Mouse (Mus musculus): ENCODE data around the gene Pde4a. TPM values are rescaled to one million over a fixed set of nuclear protein-coding genes. Genes with fewer than 3 reads are reported as not detected.
"Not testable (repeated sequence)": the region's sequence is repeated elsewhere in the genome, so short reads cannot be mapped to it uniquely, and the experiment has no call there.

Pde4a gene
- polyA plus RNA-seq, 1 experiment from 2014 or later: 1.9 TPM

DNA sequence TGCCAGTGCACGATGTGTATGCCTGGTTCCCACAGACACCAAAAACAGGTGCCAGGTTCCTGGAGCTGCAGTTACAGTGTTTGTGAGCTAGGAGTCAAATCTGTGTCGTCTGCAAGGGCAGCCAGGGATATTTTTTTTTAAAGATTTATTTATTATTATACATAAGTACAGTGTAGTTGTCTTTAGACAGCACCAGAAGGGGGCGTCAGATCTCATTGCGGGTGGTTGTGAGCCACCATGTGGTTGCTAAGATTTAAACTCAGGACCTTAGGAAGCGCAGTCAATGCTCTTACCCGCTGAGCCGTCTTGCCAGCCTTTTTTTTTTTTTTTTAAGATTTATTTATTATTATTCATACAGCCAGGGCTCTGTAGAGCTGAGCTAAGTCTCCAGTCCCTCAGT lies 24.4 kb downstream of the Pde4a start:
- H3K9ac ChIP-seq (ENCODE audit: low read depth, low read length): no peak overlapping the region
- H3K27me3 ChIP-seq (ENCODE audit: control insufficient read depth, insufficient read depth, low read depth, low read length): no peaks in the 10 kb centered on the region
- WGBS (ENCODE audit: insufficient replicate concordance): 46% methylated on average over 7 of the region's 7 CpGs
- H3K4me1 ChIP-seq (ENCODE audit: control insufficient read depth, low read depth, low read length): peaks cover 1% of the 10 kb centered on the region
- H3K9me3 ChIP-seq (replicated peaks; ENCODE audit: control insufficient read depth, low read length): no peaks in the 10 kb centered on the region
- H3K36me3 ChIP-seq (ENCODE audit: control insufficient read depth, insufficient read depth): no peaks in the 10 kb centered on the region
- ATAC-seq (ENCODE audit: low read depth): no peak
- no peak overlapping the region for H3K4me3 ChIP-seq (ENCODE audit: low read depth, low read length)
- H3K4me2 ChIP-seq (ENCODE audit: low read depth, low read length): no peak overlapping the region
- no peak overlapping the region for H3K27ac ChIP-seq (ENCODE audit: low read length)

DNA sequence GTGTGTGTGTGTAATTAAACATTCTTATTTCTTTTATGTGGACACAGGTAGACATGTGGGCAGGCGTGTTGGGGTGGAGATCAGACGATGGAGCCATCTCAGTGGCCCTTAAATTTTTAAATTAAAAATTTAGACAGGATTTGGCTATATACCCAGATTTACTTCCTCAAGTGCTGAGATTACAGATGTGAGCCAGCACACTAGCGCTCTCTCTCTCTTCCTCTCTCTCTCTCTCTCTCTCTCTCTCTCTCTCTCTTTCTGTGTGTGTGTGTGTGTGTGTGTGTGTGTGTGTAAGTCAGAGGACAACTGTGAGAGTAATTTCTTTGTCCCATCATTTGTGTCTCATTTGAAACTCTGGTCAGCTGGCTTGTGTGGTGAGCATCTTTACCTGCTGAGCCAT lies 25.2 kb downstream of the Pde4a start:
- Histone ChIP-seq H3K4me2 (ENCODE audit: low read depth, low read length) (no peak overlapping the region), H3K9me3 (replicated peaks; ENCODE audit: control insufficient read depth, low read length) (no peaks in the 10 kb centered on the region)

DNA sequence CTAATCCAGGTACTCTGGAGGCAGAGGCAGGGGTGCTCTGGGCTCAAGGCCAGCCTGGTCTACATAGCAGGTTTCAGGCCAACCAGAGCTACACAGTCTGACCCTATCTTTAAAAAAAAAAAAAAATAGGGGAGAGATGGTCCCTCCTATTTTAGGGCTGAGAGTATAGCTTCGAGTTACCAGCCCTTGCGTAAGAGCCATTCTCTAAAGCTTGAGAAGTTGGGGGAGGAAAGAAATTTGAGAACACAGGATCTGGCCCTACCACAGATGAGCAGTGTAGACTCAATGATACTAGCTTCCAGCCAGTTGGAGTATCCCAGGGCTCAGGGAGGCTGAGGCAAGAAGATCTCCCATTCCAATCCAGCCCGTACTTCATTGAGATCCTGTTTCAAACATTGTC lies 28.3 kb downstream of the Pde4a start:
- H3K9ac ChIP-seq (ENCODE audit: low read depth, low read length): no peak overlapping the region
- no peaks in the 10 kb centered on the region for H3K36me3 ChIP-seq (ENCODE audit: control insufficient read depth, insufficient read depth)
- H3K9me3 ChIP-seq (replicated peaks; ENCODE audit: control insufficient read depth, low read length): no peaks in the 10 kb centered on the region
- WGBS (ENCODE audit: insufficient replicate concordance): 61% methylated on average over 3 of the region's 3 CpGs
- H3K4me2 ChIP-seq (ENCODE audit: low read depth, low read length): no peak overlapping the region
- no peaks in the 10 kb centered on the region for H3K27me3 ChIP-seq (ENCODE audit: control insufficient read depth, insufficient read depth, low read depth, low read length)
- H3K27ac ChIP-seq (ENCODE audit: low read length): no peak overlapping the region
- H3K4me1 ChIP-seq (ENCODE audit: control insufficient read depth, low read depth, low read length): no peaks in the 10 kb centered on the region
- H3K4me3 ChIP-seq (ENCODE audit: low read depth, low read length): no peak overlapping the region
- ATAC-seq (ENCODE audit: low read depth): no peak

More for the DNA sequence above, 25.2 kb downstream of the Pde4a start:
- Histone ChIP-seq H3K4me3 (ENCODE audit: low read depth, low read length) (no peak overlapping the region), H3K27me3 (ENCODE audit: control insufficient read depth, insufficient read depth, low read depth, low read length) (no peaks in the 10 kb centered on the region), H3K4me1 (ENCODE audit: control insufficient read depth, low read depth, low read length) (no peaks in the 10 kb centered on the region), H3K36me3 (ENCODE audit: control insufficient read depth, insufficient read depth) (no peaks in the 10 kb centered on the region), H3K27ac (ENCODE audit: low read length) (no peak overlapping the region), H3K9ac (ENCODE audit: low read depth, low read length) (no peak overlapping the region)
- ATAC-seq (ENCODE audit: low read depth): no peak
- 74% methylated on average over 3 of the region's 3 CpGs for WGBS (ENCODE audit: insufficient replicate concordance)

DNA sequence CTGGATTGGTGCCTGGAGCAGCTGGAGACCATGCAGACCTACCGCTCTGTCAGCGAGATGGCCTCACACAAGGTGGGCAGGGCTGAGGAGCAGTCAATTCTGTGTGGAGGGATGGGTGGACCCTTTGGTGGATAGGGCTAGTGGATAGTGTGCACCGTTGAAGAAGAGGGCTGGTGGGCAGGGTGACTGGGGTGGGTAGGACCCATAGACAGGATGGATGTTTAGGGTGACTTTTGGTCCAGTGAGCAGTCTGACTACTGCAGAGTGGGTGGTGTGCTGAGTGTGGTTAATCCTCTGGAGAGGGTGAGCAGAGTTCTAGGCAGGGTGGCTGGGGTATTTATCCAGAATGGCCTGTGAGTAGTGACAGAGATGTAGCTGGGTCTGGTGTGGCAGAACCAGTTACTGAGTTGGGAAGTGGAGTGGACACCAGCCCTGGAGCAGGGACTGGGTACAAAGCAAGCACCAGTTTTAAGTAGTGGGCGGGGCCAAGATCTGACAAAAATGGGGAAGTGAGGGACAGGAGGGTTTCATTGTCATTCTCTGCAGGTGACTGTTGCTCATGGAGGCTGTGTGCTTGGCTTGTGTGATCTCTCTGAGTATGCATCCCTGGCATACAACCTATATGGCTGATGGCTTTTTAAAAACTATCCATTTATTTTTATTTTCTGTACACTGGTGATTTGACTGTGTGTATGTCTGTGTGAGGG lies 29.4 kb downstream of the Pde4a start:
- no peak overlapping the region for H3K4me2 ChIP-seq (ENCODE audit: low read depth, low read length)
- no peaks in the 10 kb centered on the region for H3K27me3 ChIP-seq (ENCODE audit: control insufficient read depth, insufficient read depth, low read depth, low read length)
- H3K36me3 ChIP-seq (ENCODE audit: control insufficient read depth, insufficient read depth): no peaks in the 10 kb centered on the region
- H3K4me3 ChIP-seq (ENCODE audit: low read depth, low read length): no peak overlapping the region
- H3K4me1 ChIP-seq (ENCODE audit: control insufficient read depth, low read depth, low read length): no peaks in the 10 kb centered on the region
- 71% methylated on average over 4 of the region's 4 CpGs for WGBS (ENCODE audit: insufficient replicate concordance)
- no peak for ATAC-seq (ENCODE audit: low read depth)
- H3K9me3 ChIP-seq (replicated peaks; ENCODE audit: control insufficient read depth, low read length): no peaks in the 10 kb centered on the region
- H3K27ac ChIP-seq (ENCODE audit: low read length): no peak overlapping the region
- H3K9ac ChIP-seq (ENCODE audit: low read depth, low read length): no peak overlapping the region

DNA sequence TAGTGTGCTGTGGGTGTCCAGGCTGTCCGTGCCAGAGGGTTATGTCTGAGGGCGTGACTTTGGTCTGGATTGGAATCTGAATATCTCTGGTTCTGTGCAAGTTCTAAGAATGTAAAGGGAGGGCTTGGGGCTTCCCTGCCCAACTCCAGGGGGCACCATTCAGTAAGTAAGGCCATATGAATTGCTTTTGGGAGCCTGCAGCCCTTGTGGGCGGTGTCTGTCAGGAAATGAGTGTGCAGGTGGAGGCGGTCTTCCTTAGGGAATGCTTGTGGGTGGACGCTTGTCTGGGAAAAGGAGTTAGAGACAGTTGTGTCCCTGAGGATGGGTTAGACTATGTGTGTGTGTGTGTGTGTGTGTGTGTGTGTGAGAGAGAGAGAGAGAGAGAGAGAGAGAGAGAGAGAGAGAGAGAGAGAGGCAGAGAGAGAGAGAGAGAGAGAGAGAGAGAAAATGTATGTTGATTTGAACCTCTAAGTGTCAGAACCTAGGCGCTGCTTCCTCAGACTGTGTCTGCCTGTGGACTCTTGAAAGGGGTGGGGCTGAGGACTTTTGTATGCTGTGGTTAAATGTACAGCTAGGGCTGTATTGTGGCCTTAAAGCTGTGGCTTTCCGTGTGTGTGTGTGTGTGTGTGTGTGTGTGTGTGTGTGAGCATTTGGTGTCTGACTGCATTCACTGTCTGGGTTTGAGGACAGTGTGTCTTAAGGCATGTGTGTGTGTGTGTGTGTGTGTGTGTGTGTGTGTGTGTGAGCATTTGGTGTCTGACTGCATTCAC lies 30.4 kb downstream of the Pde4a start:
- H3K9me3 ChIP-seq (replicated peaks; ENCODE audit: control insufficient read depth, low read length); H3K4me2 ChIP-seq (ENCODE audit: low read depth, low read length); H3K4me1 ChIP-seq (ENCODE audit: control insufficient read depth, low read depth, low read length); H3K27me3 ChIP-seq (ENCODE audit: control insufficient read depth, insufficient read depth, low read depth, low read length); H3K4me3 ChIP-seq (ENCODE audit: low read depth, low read length); H3K27ac ChIP-seq (ENCODE audit: low read length); H3K9ac ChIP-seq (ENCODE audit: low read depth, low read length); H3K36me3 ChIP-seq (ENCODE audit: control insufficient read depth, insufficient read depth): not testable (repeated sequence)
- WGBS (ENCODE audit: insufficient replicate concordance): 55% methylated on average over 7 of the region's 7 CpGs
- 0 out of 2 replicates have a peak, but pooled peaks have one; percentile 31 for ATAC-seq (ENCODE audit: low read depth)

DNA sequence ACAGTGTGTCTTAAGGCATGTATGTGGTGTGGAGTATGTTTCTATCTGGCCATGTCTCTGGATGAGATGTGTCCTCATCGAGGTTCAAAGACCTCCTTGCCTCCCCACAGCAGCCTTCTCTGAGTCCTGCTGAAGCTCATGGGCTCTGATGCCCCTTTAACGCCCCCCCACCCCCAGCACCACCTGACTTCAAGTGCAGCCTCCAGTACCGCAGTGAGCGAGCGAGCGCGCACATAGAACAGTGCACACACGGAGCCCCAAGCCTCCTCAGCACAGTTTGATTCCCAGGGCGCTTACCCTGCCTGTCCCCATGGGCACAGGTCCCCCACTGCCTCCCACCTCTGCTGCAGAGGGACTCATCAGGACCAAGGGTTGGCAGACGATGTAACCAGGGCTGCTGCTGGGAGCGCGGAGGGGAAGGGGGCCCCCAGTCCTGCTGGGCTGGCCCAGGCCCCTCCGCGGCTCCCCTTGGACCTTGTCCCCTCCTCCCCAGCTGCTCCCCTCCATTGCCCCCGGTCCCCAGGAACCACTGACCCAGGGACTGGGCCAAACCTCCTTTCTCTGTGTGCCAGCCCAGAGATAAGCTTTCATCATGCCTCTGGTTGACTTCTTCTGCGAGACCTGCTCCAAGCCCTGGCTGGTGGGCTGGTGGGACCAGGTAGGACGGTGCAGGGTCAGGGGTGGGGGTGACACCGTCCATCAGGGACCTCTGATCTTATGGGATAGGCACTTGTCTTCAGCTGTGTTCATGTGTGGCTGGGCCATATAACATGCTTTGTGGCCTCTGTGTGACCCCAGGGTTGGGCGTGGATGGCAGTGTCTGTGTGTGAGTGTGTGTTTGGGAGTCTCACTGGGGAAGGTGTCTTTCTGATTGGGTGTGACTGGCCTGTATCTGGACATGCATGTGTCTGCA lies 31.3 kb downstream of the Pde4a start:
- WGBS (ENCODE audit: insufficient replicate concordance): 73% methylated on average over 19 of the region's 19 CpGs
- H3K27me3 ChIP-seq (ENCODE audit: control insufficient read depth, insufficient read depth, low read depth, low read length): no peaks in the 10 kb centered on the region
- H3K9me3 ChIP-seq (replicated peaks; ENCODE audit: control insufficient read depth, low read length): no peaks in the 10 kb centered on the region
- H3K27ac ChIP-seq (ENCODE audit: low read length): no peak overlapping the region
- H3K4me3 ChIP-seq (ENCODE audit: low read depth, low read length): no peak overlapping the region
- no peak overlapping the region for H3K9ac ChIP-seq (ENCODE audit: low read depth, low read length)
- H3K36me3 ChIP-seq (ENCODE audit: control insufficient read depth, insufficient read depth): no peaks in the 10 kb centered on the region
- no peak for ATAC-seq (ENCODE audit: low read depth)
- no peaks in the 10 kb centered on the region for H3K4me1 ChIP-seq (ENCODE audit: control insufficient read depth, low read depth, low read length)
- H3K4me2 ChIP-seq (ENCODE audit: low read depth, low read length): no peak overlapping the region

DNA sequence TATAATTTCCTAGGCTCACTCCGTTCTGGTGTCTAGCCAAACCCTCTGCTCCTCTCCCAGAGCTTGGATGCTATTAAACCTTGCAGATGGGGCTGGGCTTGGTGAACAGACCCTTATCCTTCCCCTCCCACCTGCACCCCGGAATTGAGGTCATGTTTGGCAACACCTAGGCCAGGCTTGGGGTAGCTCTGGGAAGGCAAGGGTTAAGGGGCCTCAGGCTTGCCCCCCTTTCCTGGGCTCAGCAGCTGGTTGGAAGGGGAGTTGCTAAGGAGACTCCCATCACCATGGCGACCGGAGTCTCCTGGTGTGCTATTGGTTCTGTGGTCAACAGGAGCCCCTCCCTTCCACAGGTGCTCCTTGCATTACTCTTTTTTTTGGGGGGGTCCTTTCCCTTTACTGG lies 32.5 kb downstream of the Pde4a start:
- Histone ChIP-seq H3K4me1 (ENCODE audit: control insufficient read depth, low read depth, low read length) (no peaks in the 10 kb centered on the region), H3K4me2 (ENCODE audit: low read depth, low read length) (no peak overlapping the region), H3K4me3 (ENCODE audit: low read depth, low read length) (no peak overlapping the region), H3K36me3 (ENCODE audit: control insufficient read depth, insufficient read depth) (no peaks in the 10 kb centered on the region), H3K27ac (ENCODE audit: low read length) (no peak overlapping the region), H3K9me3 (replicated peaks; ENCODE audit: control insufficient read depth, low read length) (no peaks in the 10 kb centered on the region), H3K27me3 (ENCODE audit: control insufficient read depth, insufficient read depth, low read depth, low read length) (no peaks in the 10 kb centered on the region), H3K9ac (ENCODE audit: low read depth, low read length) (no peak overlapping the region)
- ATAC-seq (ENCODE audit: low read depth): no peak
- 62% methylated on average over 4 of the region's 4 CpGs for WGBS (ENCODE audit: insufficient replicate concordance)

DNA sequence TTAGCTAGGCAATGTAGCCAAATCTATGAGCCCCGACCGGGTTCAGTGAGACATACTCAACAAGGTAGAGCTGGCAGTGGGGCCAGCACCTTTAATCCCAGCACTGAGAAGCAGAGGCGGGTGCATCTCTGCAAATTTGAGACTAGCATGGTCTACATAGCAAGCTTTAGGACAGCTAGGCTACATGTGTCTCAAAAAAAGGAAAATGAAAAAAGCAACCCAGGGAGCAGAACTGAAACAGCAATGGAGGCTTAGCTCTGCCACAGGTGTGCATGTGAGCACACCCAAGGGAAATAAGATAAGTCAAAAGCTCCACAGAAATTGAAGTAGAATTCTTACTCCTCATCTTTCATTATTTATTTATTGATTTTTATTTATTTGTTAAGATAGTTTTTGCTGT lies 33.4 kb downstream of the Pde4a start:
- Histone ChIP-seq H3K4me1 (ENCODE audit: control insufficient read depth, low read depth, low read length) (no peaks in the 10 kb centered on the region), H3K9me3 (replicated peaks; ENCODE audit: control insufficient read depth, low read length) (no peaks in the 10 kb centered on the region), H3K27ac (ENCODE audit: low read length) (no peak overlapping the region), H3K4me2 (ENCODE audit: low read depth, low read length) (no peak overlapping the region), H3K9ac (ENCODE audit: low read depth, low read length) (no peak overlapping the region), H3K36me3 (ENCODE audit: control insufficient read depth, insufficient read depth) (no peaks in the 10 kb centered on the region), H3K27me3 (ENCODE audit: control insufficient read depth, insufficient read depth, low read depth, low read length) (no peaks in the 10 kb centered on the region), H3K4me3 (ENCODE audit: low read depth, low read length) (no peak overlapping the region)
- ATAC-seq (ENCODE audit: low read depth): no peak
- 67% methylated on average over 3 of the region's 3 CpGs for WGBS (ENCODE audit: insufficient replicate concordance)

All from liver, embryonic 16.5 days (tissue).